Mouse (Mus musculus): Measurements from ENCODE around the gene Enox1.
A peak's percentile ranks its signal among the peaks of the same experiment; 100 is the strongest.

Enox1 gene

GRCm38 (mm10) chr14:77375054-77375453, 218.5 kb downstream of the Enox1 start:
- no peak for DNase-seq (ENCODE audit: low spot score)

- peak; percentile 32 for DNase-seq (ENCODE audit: low spot score)
Measured at GRCm38 (mm10) chr14:77375618-77376017, 219.1 kb downstream of the Enox1 start.

- DNase-seq (ENCODE audit: low spot score) = no peak
Measured at GRCm38 (mm10) chr14:77376731-77377130, 220.2 kb downstream of the Enox1 start.

GRCm38 (mm10) chr14:77377439-77377838, 220.9 kb downstream of the Enox1 start:
- no peak for DNase-seq (ENCODE audit: low spot score)

- no peak for DNase-seq (ENCODE audit: low spot score)
Measured at GRCm38 (mm10) chr14:77377873-77378272, 221.3 kb downstream of the Enox1 start.

- peak; percentile 39 for DNase-seq (ENCODE audit: low spot score)
Measured at GRCm38 (mm10) chr14:77381532-77381931, 225.0 kb downstream of the Enox1 start.

GRCm38 (mm10) chr14:77385621-77386020, 229.1 kb downstream of the Enox1 start:
- no peak for DNase-seq (ENCODE audit: low spot score)

GRCm38 (mm10) chr14:77387877-77388276, 231.3 kb downstream of the Enox1 start:
- no peak for DNase-seq (ENCODE audit: low spot score)

- DNase-seq (ENCODE audit: low spot score) = no peak
Measured at GRCm38 (mm10) chr14:77389276-77389675, 232.7 kb downstream of the Enox1 start.

- DNase-seq (ENCODE audit: low spot score) = no peak
Measured at GRCm38 (mm10) chr14:77392476-77392875, 235.9 kb downstream of the Enox1 start.

- no peak for DNase-seq (ENCODE audit: low spot score)
Measured at GRCm38 (mm10) chr14:77406241-77407114, 249.9 kb downstream of the Enox1 start.

- no peak for DNase-seq (ENCODE audit: low spot score)
Measured at GRCm38 (mm10) chr14:77409271-77409940, 252.8 kb downstream of the Enox1 start.

GRCm38 (mm10) chr14:77410354-77410753, 253.8 kb downstream of the Enox1 start:
- no peak for DNase-seq (ENCODE audit: low spot score)

GRCm38 (mm10) chr14:77413106-77413505, 256.5 kb downstream of the Enox1 start:
- DNase-seq (ENCODE audit: low spot score) = no peak

- DNase-seq (ENCODE audit: low spot score) = no peak
Measured at GRCm38 (mm10) chr14:77416358-77416757, 259.8 kb downstream of the Enox1 start.

GRCm38 (mm10) chr14:77421031-77421430, 264.5 kb downstream of the Enox1 start:
- no peak for DNase-seq (ENCODE audit: low spot score)

- DNase-seq (ENCODE audit: low spot score) = no peak
Measured at GRCm38 (mm10) chr14:77423194-77423593, 266.6 kb downstream of the Enox1 start.

- DNase-seq (ENCODE audit: low spot score) = no peak
Measured at GRCm38 (mm10) chr14:77439426-77439825, 282.9 kb downstream of the Enox1 start.

- no peak for DNase-seq (ENCODE audit: low spot score)
Measured at GRCm38 (mm10) chr14:77440805-77441204, 284.2 kb downstream of the Enox1 start.

- DNase-seq (ENCODE audit: low spot score) = no peak
Measured at GRCm38 (mm10) chr14:77441541-77441940, 285.0 kb downstream of the Enox1 start.

GRCm38 (mm10) chr14:77448001-77448400, 291.4 kb downstream of the Enox1 start:
- DNase-seq (ENCODE audit: low spot score) = no peak

GRCm38 (mm10) chr14:77451916-77452315, 295.4 kb downstream of the Enox1 start:
- no peak for DNase-seq (ENCODE audit: low spot score)

- DNase-seq (ENCODE audit: low spot score) = no peak
Measured at GRCm38 (mm10) chr14:77456066-77456465, 299.5 kb downstream of the Enox1 start.

Data from yolk sac, embryonic 10.5 days (tissue).